Mouse (Mus musculus) MEL (cell line): ENCODE measurements around the gene Ntf5. TPM values are rescaled to one million over a fixed set of nuclear protein-coding genes. Genes with fewer than 3 reads are reported as not detected.

Experiments used
- DNase-seq: peaks from one replicate; pipeline ENCODE4 v3.0.0; 2011; ENCODE audit warnings: low read depth, low spot score
- H3K27ac ChIP-seq: 2 replicates; pipeline ENCODE4 v1.5.1; 2012; ENCODE audit warnings: low read depth, mild to moderate bottlenecking, control low read depth, low read length, moderate library complexity; ENCODE audit not compliant: control insufficient read depth
- H3K27me3 ChIP-seq, 2 experiments: fragments of 150-350 bp in 1 of 2; sonication (generic) in 1 of 2; 2 replicates each; pipeline ENCODE4 v1.6.1; 2012; ENCODE audit warnings: low read length in 2 of 2, mild to moderate bottlenecking in 2 of 2, improper control_type of control experiment in 1 of 2, moderate library complexity in 1 of 2; ENCODE audit not compliant: insufficient read depth in 2 of 2, control insufficient read depth in 1 of 2
- H3K36me3 ChIP-seq, 2 experiments: 2 replicates each; pipeline ENCODE4 v1.6.1; 2012 to 2014; ENCODE audit warnings: low read length in 2 of 2, improper control_type of control experiment in 1 of 2, inconsistent platforms in 1 of 2, mild to moderate bottlenecking in 1 of 2; ENCODE audit not compliant: insufficient read depth in 2 of 2, control insufficient read depth in 1 of 2
- H3K4me1 ChIP-seq, 2 experiments: fragments of 150-350 bp in 1 of 2; sonication (generic) in 1 of 2; 2 replicates each; pipeline ENCODE4 v1.6.1; 2012; ENCODE audit warnings: low read length in 2 of 2, improper control_type of control experiment in 1 of 2, mild to moderate bottlenecking in 1 of 2; ENCODE audit not compliant: insufficient read depth in 2 of 2, control insufficient read depth in 1 of 2
- H3K4me3 ChIP-seq, 2 experiments: fragments of 150-350 bp in 1 of 2; sonication (generic) in 1 of 2; 2 replicates each; pipeline ENCODE4 v1.5.1; 2012; ENCODE audit warnings: low read depth in 2 of 2, low read length in 2 of 2, mild to moderate bottlenecking in 2 of 2, moderate library complexity in 2 of 2, control low read depth in 1 of 2, improper control_type of control experiment in 1 of 2; ENCODE audit not compliant: control insufficient read depth in 1 of 2, insufficient read depth in 1 of 2
- H3K79me2 ChIP-seq: 2 replicates; pipeline ENCODE4 v1.6.1; 2012; ENCODE audit warnings: mild to moderate bottlenecking, low read length, moderate library complexity; ENCODE audit not compliant: control insufficient read depth, poor library complexity, insufficient read depth
- H3K9ac ChIP-seq: 2 replicates; pipeline ENCODE4 v1.6.1; 2012; ENCODE audit warnings: low read depth, mild to moderate bottlenecking, control low read depth, low read length, moderate library complexity; ENCODE audit not compliant: control insufficient read depth, poor library complexity, severe bottlenecking
- H3K9me3 ChIP-seq: fragments of 150-350 bp; sonication (generic); replicated peaks from 2 replicates; pipeline ENCODE4 v1.6.1; 2012; ENCODE audit warnings: mild to moderate bottlenecking, low read length, improper control_type of control experiment, moderate library complexity; ENCODE audit not compliant: insufficient read depth
- BHLHE40 ChIP-seq: IDR thresholded peaks from 2 replicates; pipeline ENCODE4 v1.6.1; 2012; ENCODE audit warnings: low read depth, mild to moderate bottlenecking, inconsistent platforms, low read length, improper control_type of control experiment, borderline replicate concordance
- CHD1 ChIP-seq: IDR thresholded peaks from 2 replicates; pipeline ENCODE4 v1.6.1; 2012; ENCODE audit warnings: low read depth, mild to moderate bottlenecking, inconsistent platforms, low read length, improper control_type of control experiment
- CTCF ChIP-seq, 3 experiments: IDR thresholded peaks in 2 of 3; conservative IDR thresholded peaks in 1 of 3; 2 replicates each; pipeline ENCODE4 v1.5.1; 2011 to 2012; ENCODE audit warnings: low read length in 3 of 3, low read depth in 2 of 3, mild to moderate bottlenecking in 2 of 3, improper control_type of control experiment in 1 of 3, inconsistent platforms in 1 of 3, mixed read lengths in 1 of 3, moderate library complexity in 1 of 3; ENCODE audit not compliant: control insufficient read depth in 1 of 3, insufficient read depth in 1 of 3, poor library complexity in 1 of 3, severe bottlenecking in 1 of 3
- E2F4 ChIP-seq: IDR thresholded peaks from 2 replicates; pipeline ENCODE4 v1.6.1; 2011; ENCODE audit warnings: low read depth, low read length, improper control_type of control experiment, borderline replicate concordance
- EP300 ChIP-seq, 2 experiments: IDR thresholded peaks; 2 replicates each; pipeline ENCODE4 v1.6.1; 2011; ENCODE audit warnings: improper control_type of control experiment in 2 of 2, low read length in 2 of 2, low read depth in 1 of 2, mild to moderate bottlenecking in 1 of 2
- GABPA ChIP-seq: IDR thresholded peaks from 2 replicates; pipeline ENCODE4 v1.6.1; 2012; ENCODE audit warnings: low read depth, mild to moderate bottlenecking, inconsistent platforms, low read length, improper control_type of control experiment, moderate library complexity
- GATA1 ChIP-seq: IDR thresholded peaks from 2 replicates; pipeline ENCODE4 v1.6.1; 2011; ENCODE audit warnings: low read depth, low read length, improper control_type of control experiment
- HCFC1 ChIP-seq: IDR thresholded peaks from 2 replicates; pipeline ENCODE4 v1.6.1; 2012; ENCODE audit warnings: low read depth, mild to moderate bottlenecking, inconsistent platforms, low read length, improper control_type of control experiment, moderate library complexity
- JUND ChIP-seq: IDR thresholded peaks from 2 replicates; pipeline ENCODE4 v1.6.1; 2011; ENCODE audit warnings: low read depth, mild to moderate bottlenecking, improper control_type of control experiment, low read length
- MAX ChIP-seq: IDR thresholded peaks from 2 replicates; pipeline ENCODE4 v1.6.1; 2011; ENCODE audit warnings: low read length, improper control_type of control experiment
- MEF2A ChIP-seq: IDR thresholded peaks from 2 replicates; pipeline ENCODE4 v1.6.1; 2014; ENCODE audit warnings: low read depth, mild to moderate bottlenecking, inconsistent platforms, low read length, improper control_type of control experiment; ENCODE audit not compliant: poor library complexity, insufficient replicate concordance, severe bottlenecking; ENCODE audit errors: extremely low read depth
- MYC ChIP-seq: IDR thresholded peaks from 2 replicates; pipeline ENCODE4 v1.6.1; 2011; ENCODE audit warnings: low read depth, mild to moderate bottlenecking, low read length, improper control_type of control experiment, moderate library complexity
- NRF1 ChIP-seq: IDR thresholded peaks from 2 replicates; pipeline ENCODE4 v1.6.1; 2014; ENCODE audit warnings: low read depth, mild to moderate bottlenecking, inconsistent platforms, low read length, improper control_type of control experiment, moderate library complexity; ENCODE audit not compliant: poor library complexity, insufficient read depth, severe bottlenecking
- RAD21 ChIP-seq: IDR thresholded peaks from 2 replicates; pipeline ENCODE4 v1.6.1; 2011; ENCODE audit warnings: mild to moderate bottlenecking, low read depth, low read length, improper control_type of control experiment
- RCOR1 ChIP-seq: IDR thresholded peaks from 2 replicates; pipeline ENCODE4 v1.6.1; 2012; ENCODE audit warnings: low read depth, mild to moderate bottlenecking, inconsistent platforms, low read length, improper control_type of control experiment
- SIN3A ChIP-seq: IDR thresholded peaks from 2 replicates; pipeline ENCODE4 v1.6.1; 2012; ENCODE audit warnings: low read length, improper control_type of control experiment, inconsistent platforms
- SMC3 ChIP-seq: IDR thresholded peaks from 2 replicates; pipeline ENCODE4 v1.6.1; 2011; ENCODE audit warnings: low read depth, low read length, improper control_type of control experiment
- TAL1 ChIP-seq: IDR thresholded peaks from 2 replicates; pipeline ENCODE4 v1.6.1; 2012; ENCODE audit warnings: mild to moderate bottlenecking, inconsistent platforms, low read length, moderate library complexity, mixed read lengths
- TCF12 ChIP-seq: IDR thresholded peaks from 2 replicates; pipeline ENCODE4 v1.6.1; 2014; ENCODE audit warnings: low read depth, mild to moderate bottlenecking, inconsistent platforms, low read length, improper control_type of control experiment, moderate library complexity
- UBTF ChIP-seq: IDR thresholded peaks from 2 replicates; pipeline ENCODE4 v1.6.1; 2012; ENCODE audit warnings: low read depth, mild to moderate bottlenecking, inconsistent platforms, low read length, improper control_type of control experiment, moderate library complexity, borderline replicate concordance; ENCODE audit not compliant: insufficient read depth
- USF1 ChIP-seq: IDR thresholded peaks from 2 replicates; pipeline ENCODE4 v1.6.1; 2014; ENCODE audit warnings: low read depth, mild to moderate bottlenecking, inconsistent platforms, low read length, improper control_type of control experiment, moderate library complexity
- USF2 ChIP-seq, 2 experiments: IDR thresholded peaks; 2 replicates each; pipeline ENCODE4 v1.6.1; 2011 to 2012; ENCODE audit warnings: improper control_type of control experiment in 2 of 2, low read length in 2 of 2, borderline replicate concordance in 1 of 2, inconsistent platforms in 1 of 2, low read depth in 1 of 2, mild to moderate bottlenecking in 1 of 2; ENCODE audit not compliant: insufficient read depth in 1 of 2
- ZC3H11A ChIP-seq: IDR thresholded peaks from 2 replicates; pipeline ENCODE4 v1.6.1; 2012; ENCODE audit warnings: low read depth, mild to moderate bottlenecking, inconsistent platforms, low read length, improper control_type of control experiment
- ZKSCAN1 ChIP-seq: IDR thresholded peaks from 2 replicates; pipeline ENCODE4 v1.6.1; 2012; ENCODE audit warnings: low read depth, mild to moderate bottlenecking, inconsistent platforms, low read length, improper control_type of control experiment, moderate library complexity
- ZMIZ1 ChIP-seq: IDR thresholded peaks from 2 replicates; pipeline ENCODE4 v1.6.1; 2012; ENCODE audit warnings: low read depth, mild to moderate bottlenecking, inconsistent platforms, low read length, improper control_type of control experiment, moderate library complexity
- ZNF384 ChIP-seq: IDR thresholded peaks from 2 replicates; pipeline ENCODE4 v1.6.1; 2012; ENCODE audit warnings: low read depth, mild to moderate bottlenecking, inconsistent platforms, low read length, improper control_type of control experiment
- polyA plus RNA-seq, 2 experiments: library from polyadenylated mRNA; stranded (reverse) in 1 of 2; unstranded in 1 of 2; fragments of >175 nt in 1 of 2; fragments of >200 nt in 1 of 2; gene quantifications; 2 replicates each; pipeline versions ENCODE4 v1.2.1 to v1.2.4; 2012; ENCODE audit warnings: low replicate concordance in 2 of 2, low read depth in 1 of 2; ENCODE audit not compliant: insufficient read length in 2 of 2, insufficient read depth in 1 of 2, missing spikeins in 1 of 2
- total RNA-seq: library from RNA; depleted of rRNA; stranded (reverse); fragments of 300-350 nt; gene quantifications from 2 replicates; pipeline ENCODE4 v1.2.3, GENCODE M21; 2012

The Ntf5 gene
- total and polyA plus RNA-seq, 3 experiments = 0.54 to 1.9 TPM; not detected in 1

GRCm38 (mm10) chr7:45369836-45370474 is 43.5 kb upstream of the Ntf5 start:
- Histone ChIP-seq H3K9ac (no peak overlapping the region; the same call in 1 of the 2 replicates), H3K79me2 (no peaks in the 10 kb centered on the region; the same call in 1 of the 2 replicates), H3K27ac (no peak overlapping the region), H3K36me3 (peaks cover 7 to 12% of the 10 kb centered on the region in 2 experiments), H3K4me3 (peak overlapping the region; percentile 25 to 57; a peak in 3 of 4 replicates), H3K27me3 (no peaks in the 10 kb centered on the region), H3K4me1 (peaks cover 0 to 22% of the 10 kb centered on the region in 2 experiments; a peak in 2 of 4 replicates), H3K9me3 (no peaks in the 10 kb centered on the region)
- no peak for DNase-seq
- no peak for TF ChIP-seq RAD21
- no peak for TF ChIP-seq MYC
- TF ChIP-seq RCOR1 = no peak
- no peak for TF ChIP-seq USF1
- TF ChIP-seq ZMIZ1 = no peak
- TF ChIP-seq E2F4 = no peak
- no peak for TF ChIP-seq MAX
- TF ChIP-seq HCFC1 = no peak
- no peak for TF ChIP-seq SIN3A
- TF ChIP-seq ZKSCAN1 = no peak
- no peak for TF ChIP-seq TCF12
- TF ChIP-seq MEF2A = no peak
- TF ChIP-seq JUND = no peak
- TF ChIP-seq ZNF384 = no peak
- TF ChIP-seq ZC3H11A = no peak
- no peak for TF ChIP-seq BHLHE40
- no peak for TF ChIP-seq CTCF (IDR thresholded peaks at IDR 0.05 in 2 of 3, conservative IDR thresholded peaks at IDR 0.05 in 1 of 3; ENCODE audit: control insufficient read depth in 1 of 3, insufficient read depth in 1 of 3, low read depth in 2 of 3, low read length in 3 of 3, poor library complexity in 1 of 3, severe bottlenecking in 1 of 3)

GRCm38 (mm10) chr7:45370475-45371311 is 42.8 kb upstream of the Ntf5 start, which contains the start of gene Lin7b:
Gene Lin7b, minus strand, starts transcription at chr7:45370583.
- H3K4me3 ChIP-seq = peak within 1 kb of the TSS; percentile 25 to 57; a peak in 3 of 4 replicates
- TF ChIP-seq CTCF (IDR thresholded peaks at IDR 0.05 in 2 of 3, conservative IDR thresholded peaks at IDR 0.05 in 1 of 3; ENCODE audit: control insufficient read depth in 1 of 3, insufficient read depth in 1 of 3, low read depth in 2 of 3, low read length in 3 of 3, poor library complexity in 1 of 3, severe bottlenecking in 1 of 3) (peak in 1 of 3 experiments; percentile 4; a peak in 1 of 6 replicates), GATA1 (peak; percentile 54; the same call in 1 of the 2 replicates), E2F4 (no peak), ZMIZ1 (no peak), GABPA (no peak), ZKSCAN1 (no peak), USF2 (IDR thresholded peaks at IDR 0.05; ENCODE audit: borderline replicate concordance in 1 of 2, insufficient read depth in 1 of 2, low read depth in 1 of 2, low read length in 2 of 2) (no peak), UBTF (no peak), CHD1 (no peak), NRF1 (peak; percentile 76), TAL1 (no peak), EP300 (IDR thresholded peaks at IDR 0.05; ENCODE audit: low read depth in 1 of 2, low read length in 2 of 2) (peak in 1 of 2 experiments; percentile 46; a peak in 2 of 4 replicates), SMC3 (0 out of 2 replicates have a peak, but pooled peaks have one; percentile 1), TCF12 (peak; percentile 26; the same call in 1 of the 2 replicates)

More at GRCm38 (mm10) chr7:45370475-45371311, 42.8 kb upstream of the Ntf5 start, which contains the start of gene Lin7b:
- DNase-seq = peak; percentile 96
- Histone ChIP-seq H3K79me2 (no peaks in the 10 kb centered on the region; the same call in 1 of the 2 replicates), H3K27me3 (no peaks in the 10 kb centered on the region), H3K36me3 (peaks cover 12 to 18% of the 10 kb centered on the region in 2 experiments), H3K27ac (peak within 1 kb of the TSS; percentile 50), H3K4me1 (peaks cover 6 to 24% of the 10 kb centered on the region in 2 experiments), H3K9me3 (no peaks in the 10 kb centered on the region), H3K9ac (no peak within 1 kb of the TSS; the same call in 1 of the 2 replicates)
